Mouse (Mus musculus) frontal cortex, postnatal 25 days (tissue): Measurements from ENCODE around the gene Gm13057.
"Not testable (repeated sequence)": the region's sequence is repeated elsewhere in the genome, so short reads cannot be mapped to it uniquely, and the experiment has no call there.

Experiments
- DNase-seq, 2 experiments: peaks; one replicate each; pipeline ENCODE4 v3.0.0; 2022; ENCODE audit warnings: low spot score in 2 of 2

The Gm13057 gene

GRCm38 (mm10) chr4:143551400-143551799 lies at the start of gene Gm13057, which contains the start of gene BC080695:
Gm13057 (plus strand) TSS chr4:143551709.
BC080695 (plus strand) TSS chr4:143551700.
- DNase-seq, result not testable (repeated sequence)

DNA sequence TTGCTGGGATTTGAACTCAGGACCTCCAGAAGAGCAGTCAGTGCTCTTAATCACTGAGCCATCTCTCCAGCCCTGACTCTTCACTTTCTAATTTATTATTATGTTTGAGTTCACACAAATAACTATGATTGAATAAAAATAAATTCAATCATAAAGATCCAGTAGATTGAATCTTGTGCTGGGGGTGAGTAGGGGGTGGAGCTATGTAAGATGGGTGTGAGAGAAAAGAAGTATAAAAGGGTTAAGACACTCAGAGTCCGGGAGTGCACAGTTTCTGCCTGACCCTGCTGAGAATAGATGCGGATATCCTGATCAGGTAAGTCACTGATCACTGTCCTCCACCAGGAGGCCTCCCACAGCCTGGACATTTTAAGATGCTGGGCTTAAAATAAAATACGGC lies 40.5 kb upstream of the Gm13057 start, which contains the start of gene Gm13043:
TSS of gene Gm13043 (plus strand) at position 301 of the 400 bp plus-strand sequence.
- no peak for DNase-seq

DNA sequence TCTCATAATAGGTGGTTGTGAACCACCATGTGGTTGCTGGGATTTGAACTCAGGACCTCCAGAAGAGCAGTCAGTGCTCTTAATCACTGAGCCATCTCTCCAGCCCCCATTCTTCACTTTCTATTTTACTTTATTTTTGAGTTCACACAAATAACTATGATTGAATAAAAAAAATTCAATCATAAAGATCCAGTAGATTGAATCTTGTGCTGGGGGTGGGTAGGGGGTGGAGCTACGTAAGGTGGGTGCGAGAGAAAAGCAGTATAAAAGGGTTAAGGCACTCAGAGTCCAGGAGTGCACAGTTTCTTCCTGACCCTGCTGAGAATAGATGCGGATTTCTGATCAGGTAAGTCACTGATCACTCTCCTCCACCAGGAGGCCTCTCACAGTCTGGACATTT lies 15.9 kb upstream of the Gm13057 start, which contains the start of gene Gm13040:
TSS of gene Gm13040 (plus strand) at position 301 of the 400 bp plus-strand sequence.
- not testable (repeated sequence) for DNase-seq
